Mouse (Mus musculus): ENCODE measurements around the gene Olfr923. TPM values are rescaled to one million over a fixed set of nuclear protein-coding genes. Genes with fewer than 3 reads are reported as not detected.
"Not testable (repeated sequence)": the region's sequence is repeated elsewhere in the genome, so short reads cannot be mapped to it uniquely, and the experiment has no call there.

Gene Olfr923
- not detected in 2 replicates for polyA plus RNA-seq (2015; fragmentation: Nextera tagmentation; extraction: Ambion mirVana)

GRCm38 (mm10) chr9:38826245-38826644 lies at the start of gene Olfr923:
Gene Olfr923, plus strand, starts transcription at chr9:38826545.
- no peak for ATAC-seq (ENCODE audit: low read depth)
- Histone ChIP-seq H3K4me2 (no peak within 1 kb of the TSS), H3K27ac (replicated peaks) (no peak within 1 kb of the TSS), H3K9me3 (no peaks in the 10 kb centered on the region), H3K4me3 (no peak within 1 kb of the TSS), H3K27me3 (no peaks in the 10 kb centered on the region), H3K4me1 (replicated peaks) (no peaks in the 10 kb centered on the region), H3K9ac (no peak within 1 kb of the TSS), H3K36me3 (no peaks in the 10 kb centered on the region)
- 90% methylated on average over 1 of the region's 1 CpGs for WGBS

GRCm38 (mm10) chr9:38792689-38793088 lies 33.7 kb upstream of the Olfr923 start:
- Histone ChIP-seq H3K9me3 (no peaks in the 10 kb centered on the region), H3K27ac (replicated peaks) (no peak overlapping the region), H3K27me3 (no peaks in the 10 kb centered on the region), H3K4me2 (no peak overlapping the region), H3K9ac (no peak overlapping the region), H3K36me3 (no peaks in the 10 kb centered on the region), H3K4me3 (no peak overlapping the region), H3K4me1 (replicated peaks) (no peaks in the 10 kb centered on the region)
- ATAC-seq (ENCODE audit: low read depth), result no peak
- WGBS, result 90% methylated on average over 2 of the region's 2 CpGs

GRCm38 (mm10) chr9:38805696-38806095 lies 20.6 kb upstream of the Olfr923 start:
- Histone ChIP-seq H3K27me3 (no peaks in the 10 kb centered on the region), H3K4me1 (replicated peaks) (no peaks in the 10 kb centered on the region), H3K9me3 (no peaks in the 10 kb centered on the region), H3K4me2 (no peak overlapping the region), H3K27ac (replicated peaks) (no peak overlapping the region), H3K9ac (no peak overlapping the region), H3K4me3 (no peak overlapping the region), H3K36me3 (no peaks in the 10 kb centered on the region)
- ATAC-seq (ENCODE audit: low read depth), result no peak

- Histone ChIP-seq H3K27me3 (no peaks in the 10 kb centered on the region), H3K9me3 (no peaks in the 10 kb centered on the region), H3K4me3 (no peak within 1 kb of the TSS), H3K36me3 (no peaks in the 10 kb centered on the region), H3K9ac (no peak within 1 kb of the TSS), H3K27ac (replicated peaks) (no peak within 1 kb of the TSS), H3K4me2 (no peak within 1 kb of the TSS), H3K4me1 (replicated peaks) (no peaks in the 10 kb centered on the region)
- 70% methylated on average over 2 of the region's 2 CpGs for WGBS
- ATAC-seq (ENCODE audit: low read depth), result no peak
Observed at GRCm38 (mm10) chr9:38814314-38814713, 12.0 kb upstream of the Olfr923 start, which contains the start of gene Olfr922. Gene Olfr922, plus strand, starts transcription at chr9:38814614.

GRCm38 (mm10) chr9:38815458-38815986 lies 10.8 kb upstream of the Olfr923 start:
- Histone ChIP-seq H3K27me3 (no peaks in the 10 kb centered on the region), H3K9me3 (no peaks in the 10 kb centered on the region), H3K4me3 (no peak overlapping the region), H3K9ac (no peak overlapping the region), H3K4me1 (replicated peaks) (no peaks in the 10 kb centered on the region), H3K27ac (replicated peaks) (no peak overlapping the region), H3K36me3 (no peaks in the 10 kb centered on the region), H3K4me2 (no peak overlapping the region)
- no peak for ATAC-seq (ENCODE audit: low read depth)
- WGBS, result 86% methylated on average over 1 of the region's 1 CpGs

GRCm38 (mm10) chr9:38833027-38833426 lies 6.7 kb downstream of the Olfr923 start:
- Histone ChIP-seq H3K4me1 (replicated peaks) (no peaks in the 10 kb centered on the region), H3K36me3 (no peaks in the 10 kb centered on the region), H3K27ac (replicated peaks) (no peak overlapping the region), H3K4me3 (no peak overlapping the region), H3K4me2 (no peak overlapping the region), H3K9me3 (no peaks in the 10 kb centered on the region), H3K27me3 (no peaks in the 10 kb centered on the region), H3K9ac (no peak overlapping the region)
- no peak for ATAC-seq (ENCODE audit: low read depth)
- 49% methylated on average over 2 of the region's 2 CpGs for WGBS

- Histone ChIP-seq H3K9ac (no peak within 1 kb of the TSS), H3K4me1 (replicated peaks) (no peaks in the 10 kb centered on the region), H3K27ac (replicated peaks) (no peak within 1 kb of the TSS), H3K4me2 (no peak within 1 kb of the TSS), H3K9me3 (no peaks in the 10 kb centered on the region), H3K4me3 (no peak within 1 kb of the TSS), H3K36me3 (no peaks in the 10 kb centered on the region), H3K27me3 (no peaks in the 10 kb centered on the region)
- 86% methylated on average over 1 of the region's 1 CpGs for WGBS
- ATAC-seq (ENCODE audit: low read depth), result no peak
Observed at GRCm38 (mm10) chr9:38844149-38844548, 17.8 kb downstream of the Olfr923 start, which contains the start of gene Olfr924. Gene Olfr924, plus strand, starts transcription at chr9:38844449.

- Histone ChIP-seq H3K4me3 (no peak within 1 kb of the TSS), H3K9me3 (no peaks in the 10 kb centered on the region), H3K27ac (replicated peaks) (no peak within 1 kb of the TSS), H3K4me2 (no peak within 1 kb of the TSS), H3K4me1 (replicated peaks) (no peaks in the 10 kb centered on the region), H3K9ac (no peak within 1 kb of the TSS), H3K27me3 (no peaks in the 10 kb centered on the region), H3K36me3 (no peaks in the 10 kb centered on the region)
- no peak for ATAC-seq (ENCODE audit: low read depth)
Observed at GRCm38 (mm10) chr9:38854760-38855159, 28.4 kb downstream of the Olfr923 start, which contains the start of gene Olfr26. Gene Olfr26, plus strand, starts transcription at chr9:38855060.

- not testable (repeated sequence) for H3K4me1 ChIP-seq (replicated peaks); H3K4me2 ChIP-seq; H3K36me3 ChIP-seq; H3K27ac ChIP-seq (replicated peaks); H3K27me3 ChIP-seq; ATAC-seq (ENCODE audit: low read depth); H3K9me3 ChIP-seq; H3K9ac ChIP-seq; H3K4me3 ChIP-seq
- WGBS, result 40% methylated on average over 2 of the region's 2 CpGs
Observed at GRCm38 (mm10) chr9:38874880-38875279, 48.5 kb downstream of the Olfr923 start.

- no peak for ATAC-seq (ENCODE audit: low read depth)
- 86% methylated on average over 2 of the region's 2 CpGs for WGBS
- Histone ChIP-seq H3K4me1 (replicated peaks) (no peaks in the 10 kb centered on the region), H3K27ac (replicated peaks) (no peak within 1 kb of the TSS), H3K9ac (no peak within 1 kb of the TSS), H3K4me3 (no peak within 1 kb of the TSS), H3K36me3 (no peaks in the 10 kb centered on the region), H3K27me3 (no peaks in the 10 kb centered on the region), H3K9me3 (peaks cover 3% of the 10 kb centered on the region; the same call in 1 of the 2 replicates), H3K4me2 (no peak within 1 kb of the TSS)
Observed at GRCm38 (mm10) chr9:38876826-38877225, 50.5 kb downstream of the Olfr923 start, which contains the start of gene Olfr926. Gene Olfr926, plus strand, starts transcription at chr9:38877126.

Other genes with a start within 250 kb of the Olfr923 start
- gene Olfr912, start 246.4 kb upstream of the Olfr923 start, polyA plus RNA-seq (2015; fragmentation: Nextera tagmentation; extraction: Ambion mirVana), result not detected in 2 replicates
- not detected in 2 replicates for gene Olfr913, start 233.8 kb upstream of the Olfr923 start, polyA plus RNA-seq (2015; fragmentation: Nextera tagmentation; extraction: Ambion mirVana)
- gene Olfr914, start 221.4 kb upstream of the Olfr923 start, polyA plus RNA-seq (2015; fragmentation: Nextera tagmentation; extraction: Ambion mirVana), result not detected in 2 replicates
- gene Olfr916, start 166.7 kb upstream of the Olfr923 start, polyA plus RNA-seq (2015; fragmentation: Nextera tagmentation; extraction: Ambion mirVana), result not detected in 2 replicates
- gene Olfr917, start 160.7 kb upstream of the Olfr923 start, polyA plus RNA-seq (2015; fragmentation: Nextera tagmentation; extraction: Ambion mirVana), result not detected in 2 replicates
- not detected in 2 replicates for gene Olfr918, start 151.9 kb upstream of the Olfr923 start, polyA plus RNA-seq (2015; fragmentation: Nextera tagmentation; extraction: Ambion mirVana)
- gene Olfr919, start 122.9 kb upstream of the Olfr923 start, polyA plus RNA-seq (2015; fragmentation: Nextera tagmentation; extraction: Ambion mirVana), result not detected in 2 replicates
- gene Vwa5a, start 108.3 kb upstream of the Olfr923 start, polyA plus RNA-seq (2015; fragmentation: Nextera tagmentation; extraction: Ambion mirVana), result 9.8 and 10.0 TPM in 2 replicates
- gene Olfr920, start 74.2 kb upstream of the Olfr923 start, polyA plus RNA-seq (2015; fragmentation: Nextera tagmentation; extraction: Ambion mirVana), result not detected in 2 replicates
- not detected in 2 replicates for gene Olfr921, start 53.5 kb upstream of the Olfr923 start, polyA plus RNA-seq (2015; fragmentation: Nextera tagmentation; extraction: Ambion mirVana)
- not detected in 2 replicates for gene Olfr922, start 11.9 kb upstream of the Olfr923 start, polyA plus RNA-seq (2015; fragmentation: Nextera tagmentation; extraction: Ambion mirVana)
- not detected in 2 replicates for gene Olfr924, start 17.9 kb downstream of the Olfr923 start, polyA plus RNA-seq (2015; fragmentation: Nextera tagmentation; extraction: Ambion mirVana)
- gene Olfr26, start 28.5 kb downstream of the Olfr923 start, polyA plus RNA-seq (2015; fragmentation: Nextera tagmentation; extraction: Ambion mirVana), result not detected in 2 replicates
- gene Olfr926, start 50.6 kb downstream of the Olfr923 start, polyA plus RNA-seq (2015; fragmentation: Nextera tagmentation; extraction: Ambion mirVana), result not detected in 2 replicates
- gene Olfr930, start 103.3 kb downstream of the Olfr923 start, polyA plus RNA-seq (2015; fragmentation: Nextera tagmentation; extraction: Ambion mirVana), result not detected in 2 replicates
- gene Olfr933, start 145.8 kb downstream of the Olfr923 start, polyA plus RNA-seq (2015; fragmentation: Nextera tagmentation; extraction: Ambion mirVana), result not detected in 2 replicates
- not detected in 2 replicates for gene Olfr934, start 161.8 kb downstream of the Olfr923 start, polyA plus RNA-seq (2015; fragmentation: Nextera tagmentation; extraction: Ambion mirVana)
- not detected in 2 replicates for gene Olfr935, start 173.1 kb downstream of the Olfr923 start, polyA plus RNA-seq (2015; fragmentation: Nextera tagmentation; extraction: Ambion mirVana)
- not detected in 2 replicates for gene Olfr146, start 196.8 kb downstream of the Olfr923 start, polyA plus RNA-seq (2015; fragmentation: Nextera tagmentation; extraction: Ambion mirVana)
- not detected in 2 replicates for gene Olfr937, start 238.4 kb downstream of the Olfr923 start, polyA plus RNA-seq (2015; fragmentation: Nextera tagmentation; extraction: Ambion mirVana)

Measured in neural tube, embryonic 13.5 days (tissue).